Mouse (Mus musculus) neural tube, embryonic 11.5 days (tissue): Measurements from ENCODE around the gene Slc34a3. TPM values are rescaled to one million over a fixed set of nuclear protein-coding genes. Genes with fewer than 3 reads are reported as not detected.
A peak's percentile ranks its signal among the peaks of the same experiment; 100 is the strongest.

ENCODE experiments used
- ATAC-seq: fragments of 200-750 bp; cut with Nextera tagmentation; 2 replicates; pipeline ENCODE4 v1.8.0; 2017; ENCODE audit warnings: moderate number of reproducible peaks, mild to moderate bottlenecking, moderate TSS enrichment, moderate library complexity; ENCODE audit not compliant: insufficient read depth, low FRiP score, low TSS enrichment
- DNase-seq: peaks from one replicate; pipeline ENCODE4 v3.0.0-alpha.2; 2015; ENCODE audit warnings: low spot score
- H3K27ac ChIP-seq: fragments of 300-500 bp; sonication (generic); 2 replicates; pipeline ENCODE4 v1.5.1; 2014; ENCODE audit warnings: low read depth, mild to moderate bottlenecking, low read length
- H3K27me3 ChIP-seq: fragments of 300-500 bp; sonication (generic); 2 replicates; pipeline ENCODE4 v1.6.1; 2014; ENCODE audit warnings: mild to moderate bottlenecking, low read length, mixed read lengths; ENCODE audit not compliant: control insufficient read depth, insufficient read depth
- H3K36me3 ChIP-seq: fragments of 300-500 bp; sonication (generic); 2 replicates; pipeline ENCODE4 v1.6.1; 2014; ENCODE audit warnings: mild to moderate bottlenecking, low read length, moderate library complexity, mixed read lengths; ENCODE audit not compliant: control insufficient read depth, insufficient read depth
- H3K4me1 ChIP-seq: fragments of 300-500 bp; sonication (generic); 2 replicates; pipeline ENCODE4 v1.6.1; 2014; ENCODE audit warnings: low read length, mixed read lengths; ENCODE audit not compliant: control insufficient read depth, insufficient read depth
- H3K4me2 ChIP-seq: fragments of 300-500 bp; sonication (generic); 2 replicates; pipeline ENCODE4 v1.6.1; 2014; ENCODE audit warnings: low read depth, mild to moderate bottlenecking, moderate library complexity
- H3K4me3 ChIP-seq: fragments of 300-500 bp; sonication (generic); 2 replicates; pipeline ENCODE4 v1.5.1; 2014; ENCODE audit warnings: low read depth, low read length
- H3K9ac ChIP-seq: fragments of 300-500 bp; sonication (generic); 2 replicates; pipeline ENCODE4 v1.6.1; 2014; ENCODE audit warnings: mild to moderate bottlenecking, low read length
- H3K9me3 ChIP-seq: fragments of 300-500 bp; sonication (generic); 2 replicates; pipeline ENCODE4 v1.6.1; 2016; ENCODE audit warnings: low read length; ENCODE audit not compliant: control insufficient read depth
- WGBS: fragments of 180-500 bp; shearing (Covaris S2); extraction: QIAGEN DNeasy Blood & Tissue Kit; methylation state at CpG from one replicate; pipeline ENCODE4 v1.1.7; 2014; 5-methylcytosine and 5-hydroxymethylcytosine counted together
- polyA plus RNA-seq: library from polyadenylated mRNA; unstranded; fragments of >200 nt; fragmentation: Nextera tagmentation; extraction: Ambion mirVana; gene quantifications from 2 replicates; pipeline ENCODE4 v1.2.1, GENCODE M21; 2014

Slc34a3 gene
- polyA plus RNA-seq, 1 experiment from 2014 or later, result not detected

- H3K27me3 ChIP-seq, result no peaks in the 10 kb centered on the region
- 54% methylated on average over 12 of the region's 12 CpGs for WGBS
- DNase-seq (no peak), ATAC-seq (no peak)
- no peak overlapping the region for H3K4me2 ChIP-seq
- no peaks in the 10 kb centered on the region for H3K36me3 ChIP-seq
- no peak overlapping the region for H3K9ac ChIP-seq
- no peaks in the 10 kb centered on the region for H3K9me3 ChIP-seq
- no peaks in the 10 kb centered on the region for H3K4me1 ChIP-seq
- no peak overlapping the region for H3K4me3 ChIP-seq
- H3K27ac ChIP-seq, result no peak overlapping the region
Observed at GRCm38 (mm10) chr2:25231038-25231437, 3.1 kb downstream of the Slc34a3 start.

- H3K27me3 ChIP-seq, result no peaks in the 10 kb centered on the region
- H3K36me3 ChIP-seq, result no peaks in the 10 kb centered on the region
- H3K4me2 ChIP-seq, result no peak overlapping the region
- DNase-seq, result no peak
- H3K9me3 ChIP-seq, result no peaks in the 10 kb centered on the region
- H3K27ac ChIP-seq, result no peak overlapping the region
- H3K4me1 ChIP-seq, result peaks cover under 1% of the 10 kb centered on the region; the same call in 1 of the 2 replicates
- no peak overlapping the region for H3K4me3 ChIP-seq
- no peak for ATAC-seq
- H3K9ac ChIP-seq, result no peak overlapping the region
- 91% methylated on average over 7 of the region's 7 CpGs for WGBS
Observed at GRCm38 (mm10) chr2:25230581-25230980, 3.6 kb downstream of the Slc34a3 start.

GRCm38 (mm10) chr2:25229582-25229981, 4.6 kb downstream of the Slc34a3 start:
- Histone ChIP-seq H3K9ac (no peak overlapping the region), H3K4me3 (no peak overlapping the region), H3K27ac (no peak overlapping the region), H3K4me2 (no peak overlapping the region), H3K9me3 (no peaks in the 10 kb centered on the region), H3K36me3 (no peaks in the 10 kb centered on the region), H3K27me3 (no peaks in the 10 kb centered on the region), H3K4me1 (peaks cover 5% of the 10 kb centered on the region; the same call in 1 of the 2 replicates)
- no peak for DNase-seq
- WGBS, result 83% methylated on average over 5 of the region's 5 CpGs
- no peak for ATAC-seq

GRCm38 (mm10) chr2:25228995-25229530, 5.1 kb downstream of the Slc34a3 start:
- Histone ChIP-seq H3K27ac (no peak overlapping the region), H3K4me3 (0 out of 2 replicates have a peak overlapping the region, but pooled peaks have one; percentile 4), H3K27me3 (no peaks in the 10 kb centered on the region), H3K9me3 (no peaks in the 10 kb centered on the region), H3K9ac (no peak overlapping the region), H3K4me2 (no peak overlapping the region), H3K36me3 (no peaks in the 10 kb centered on the region), H3K4me1 (peaks cover 5% of the 10 kb centered on the region; the same call in 1 of the 2 replicates)
- ATAC-seq (no peak), DNase-seq (no peak)
- 70% methylated on average over 6 of the region's 6 CpGs for WGBS

GRCm38 (mm10) chr2:25228431-25228889, 5.7 kb downstream of the Slc34a3 start:
- H3K4me3 ChIP-seq, result 0 out of 2 replicates have a peak overlapping the region, but pooled peaks have one; percentile 4
- under 1% methylated on average over 7 of the region's 7 CpGs for WGBS
- ATAC-seq (no peak), DNase-seq (peak; percentile 83)
- no peak overlapping the region for H3K27ac ChIP-seq
- H3K9me3 ChIP-seq, result no peaks in the 10 kb centered on the region
- no peak overlapping the region for H3K9ac ChIP-seq
- H3K4me1 ChIP-seq, result peaks cover 7% of the 10 kb centered on the region
- no peaks in the 10 kb centered on the region for H3K36me3 ChIP-seq
- no peaks in the 10 kb centered on the region for H3K27me3 ChIP-seq
- 0 out of 2 replicates have a peak overlapping the region, but pooled peaks have one; percentile 27 for H3K4me2 ChIP-seq

GRCm38 (mm10) chr2:25227406-25227805, 6.8 kb downstream of the Slc34a3 start:
- WGBS, result 87% methylated on average over 4 of the region's 4 CpGs
- no peaks in the 10 kb centered on the region for H3K27me3 ChIP-seq
- H3K36me3 ChIP-seq, result no peaks in the 10 kb centered on the region
- no peaks in the 10 kb centered on the region for H3K9me3 ChIP-seq
- H3K4me2 ChIP-seq, result no peak overlapping the region
- no peak overlapping the region for H3K4me3 ChIP-seq
- DNase-seq, result no peak
- no peak overlapping the region for H3K27ac ChIP-seq
- no peak overlapping the region for H3K9ac ChIP-seq
- ATAC-seq, result no peak
- peaks cover 11% of the 10 kb centered on the region for H3K4me1 ChIP-seq

GRCm38 (mm10) chr2:25226864-25227263, 7.3 kb downstream of the Slc34a3 start:
- Histone ChIP-seq H3K4me2 (no peak overlapping the region), H3K4me1 (peaks cover 11% of the 10 kb centered on the region), H3K9ac (no peak overlapping the region), H3K27me3 (no peaks in the 10 kb centered on the region), H3K27ac (no peak overlapping the region), H3K4me3 (no peak overlapping the region), H3K9me3 (no peaks in the 10 kb centered on the region), H3K36me3 (no peaks in the 10 kb centered on the region)
- whole genome bisulfite sequencing, result 79% methylated on average over 5 of the region's 5 CpGs
- DNase-seq, result no peak
- no peak for ATAC-seq

- peak overlapping the region; percentile 78; the same call in 1 of the 2 replicates for H3K4me3 ChIP-seq
- H3K9ac ChIP-seq, result peak overlapping the region; percentile 70; the same call in 1 of the 2 replicates
- peak overlapping the region; percentile 54 for H3K4me2 ChIP-seq
- 83% methylated on average over 8 of the region's 8 CpGs for WGBS
- H3K27ac ChIP-seq, result peak overlapping the region; percentile 89; the same call in 1 of the 2 replicates
- no peaks in the 10 kb centered on the region for H3K36me3 ChIP-seq
- DNase-seq (no peak), ATAC-seq (no peak)
- H3K9me3 ChIP-seq, result no peaks in the 10 kb centered on the region
- no peaks in the 10 kb centered on the region for H3K27me3 ChIP-seq
- H3K4me1 ChIP-seq, result peaks cover 11% of the 10 kb centered on the region
Observed at GRCm38 (mm10) chr2:25225811-25226379, 8.3 kb downstream of the Slc34a3 start.
